Mouse (Mus musculus) thymus, postnatal 10 days (tissue): ENCODE data around the gene Rbck1.

Experiments used
- DNase-seq, 2 experiments: peaks; one replicate each; pipeline ENCODE4 v3.0.0; 2021; ENCODE audit warnings: low spot score in 2 of 2

Rbck1 gene

DNA sequence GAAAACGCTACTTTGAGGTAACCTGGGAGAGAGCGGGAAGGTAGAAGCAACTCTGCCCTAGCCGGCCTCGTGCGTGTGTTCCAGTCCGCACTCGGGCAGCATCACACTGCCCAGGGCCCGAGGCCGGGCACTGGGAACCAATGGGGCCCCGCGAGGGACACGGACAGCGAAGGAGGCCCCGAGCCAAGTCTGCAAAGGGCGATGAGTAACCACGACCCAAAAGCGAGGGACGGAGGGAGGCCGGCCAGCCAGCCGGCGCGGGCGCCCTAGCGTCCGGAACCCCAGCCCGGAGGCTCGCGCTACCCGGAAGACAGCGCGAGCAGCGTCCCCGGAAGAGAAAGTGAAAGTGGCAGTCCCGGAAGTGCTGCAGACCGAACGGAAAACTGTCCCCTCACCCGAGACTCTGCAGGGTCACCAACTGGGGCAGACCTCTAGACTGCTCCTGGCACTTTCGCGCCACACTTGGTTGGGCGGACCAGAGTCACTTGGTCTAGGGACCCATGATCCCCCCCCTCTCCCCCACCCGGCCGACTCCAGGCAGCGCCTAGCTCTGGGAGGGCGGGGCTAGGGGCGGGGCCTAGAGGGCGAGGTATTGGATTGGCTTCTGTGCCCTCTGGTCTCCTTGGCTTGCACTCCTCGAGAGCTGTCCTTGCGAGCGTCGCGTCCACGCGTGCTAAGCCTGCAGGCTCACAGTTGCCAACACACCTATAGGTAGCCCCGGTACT is at the start of gene Rbck1:
Gene Rbck1, minus strand, starts transcription at position 553 of the 725 bp plus-strand sequence.
- peak; percentile 80 to 84 for DNase-seq

DNA sequence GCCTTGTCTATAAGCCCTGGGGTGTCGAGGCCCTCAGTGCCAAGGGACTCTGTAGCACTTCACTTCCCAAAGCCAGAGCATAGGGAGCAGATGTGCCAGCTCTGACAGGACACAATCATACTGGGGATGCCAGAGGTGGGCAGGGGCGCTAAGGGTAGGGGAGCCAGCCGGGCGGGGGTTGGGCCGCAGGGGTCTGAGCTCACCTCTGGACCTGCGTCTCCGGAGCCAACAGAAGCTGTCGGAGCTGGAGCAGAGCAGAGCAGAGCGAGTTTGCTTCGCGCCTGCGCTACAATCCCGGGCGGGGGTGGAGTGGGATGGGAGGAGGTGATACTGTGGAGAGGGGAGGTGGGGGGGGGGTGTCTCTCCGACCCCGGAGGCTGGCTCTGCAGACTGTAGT is 43.9 kb upstream of the Rbck1 start, which contains the start of gene Nrsn2:
Gene Nrsn2, minus strand, starts transcription at position 294 of the 397 bp plus-strand sequence.
- no peak for DNase-seq

DNA sequence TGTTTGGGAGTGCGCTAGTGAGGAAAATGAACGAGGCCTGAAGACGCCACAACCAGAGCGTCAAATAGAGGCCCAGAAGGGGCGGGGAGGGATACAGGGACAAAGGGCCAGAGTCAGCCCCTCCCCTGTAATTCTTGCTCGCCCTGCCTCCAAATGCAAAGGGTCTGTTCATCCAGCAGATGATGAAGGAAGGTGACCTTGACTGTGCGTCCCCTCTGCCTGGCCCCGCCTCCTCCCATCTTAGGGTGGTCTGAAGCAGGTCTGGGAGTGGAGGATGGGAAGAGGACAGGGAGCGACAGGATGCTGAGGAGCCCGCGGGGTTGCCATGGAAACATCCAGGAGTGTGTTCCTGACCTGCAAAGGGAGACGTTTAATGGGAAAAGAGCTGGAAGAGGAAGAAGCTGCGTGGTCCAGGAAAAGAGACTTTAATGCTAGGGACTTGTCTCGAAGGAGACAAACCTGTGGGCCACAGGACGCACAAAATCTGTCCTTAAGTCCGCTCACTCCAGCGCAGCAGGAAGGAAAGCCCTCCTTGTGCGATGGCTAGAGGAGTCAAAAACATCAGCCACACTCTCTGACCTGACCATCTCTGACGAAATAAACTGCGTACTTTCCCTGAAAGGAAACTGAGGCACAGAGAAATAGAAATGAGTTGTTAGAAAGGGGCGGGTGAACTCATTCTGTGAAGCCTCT is 43.3 kb upstream of the Rbck1 start:
- no peak for DNase-seq

DNA sequence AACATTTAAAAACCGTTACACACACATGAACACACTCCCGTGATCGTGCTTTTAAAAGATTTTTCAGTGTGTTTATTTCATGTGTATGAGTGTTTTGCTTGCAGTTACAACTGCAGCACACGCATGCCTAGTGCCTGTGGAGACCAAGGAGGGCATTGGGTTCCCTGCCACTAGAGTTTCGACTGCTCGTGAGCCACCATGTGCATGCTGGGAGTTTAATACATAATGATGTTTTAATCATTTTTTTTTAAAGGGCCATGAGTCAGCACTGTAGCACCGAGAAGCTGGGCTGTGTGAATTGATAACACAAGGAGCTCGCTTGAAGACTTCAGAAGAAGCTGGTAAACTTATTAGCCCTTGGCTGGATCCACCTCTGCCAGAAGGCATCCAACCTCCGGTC is 41.1 kb upstream of the Rbck1 start:
- no peak for DNase-seq

DNA sequence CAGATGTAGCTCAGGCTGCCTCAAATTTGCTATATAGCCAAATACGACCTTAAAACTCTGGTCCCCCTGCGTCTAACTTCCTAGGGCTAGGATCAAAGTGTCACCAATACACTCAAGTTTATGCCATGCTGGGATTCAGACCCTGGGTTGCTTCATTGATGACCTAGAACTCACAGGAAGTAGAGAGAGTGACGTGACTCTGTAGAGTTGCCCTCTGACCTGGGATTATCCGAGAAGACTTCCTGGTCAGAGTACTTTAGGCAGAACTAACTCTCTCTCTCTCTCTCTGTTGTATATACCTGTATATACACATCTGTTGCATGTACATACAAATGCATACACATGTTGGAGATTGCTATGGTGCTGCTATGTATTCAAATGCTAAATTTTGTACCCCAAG is 40.2 kb upstream of the Rbck1 start:
- DNase-seq = no peak

DNA sequence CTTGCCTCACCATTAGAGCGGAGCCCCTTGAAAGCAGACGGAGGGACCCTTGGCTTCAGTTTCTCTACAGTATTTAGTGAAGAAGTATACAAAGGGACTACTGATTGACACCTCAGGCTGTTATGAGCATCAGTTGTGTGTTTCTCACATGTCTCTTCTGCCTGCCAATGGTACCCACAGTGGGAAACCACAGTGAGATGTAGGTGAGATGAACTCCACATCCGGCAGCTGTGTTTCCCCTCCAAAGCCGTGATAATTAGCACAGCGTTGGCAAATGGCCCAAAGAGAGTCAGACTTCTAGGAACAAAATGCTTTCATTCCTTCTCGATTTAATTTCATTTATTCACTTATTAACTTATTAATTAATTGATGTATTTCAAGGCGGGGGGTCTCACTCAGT is 39.7 kb upstream of the Rbck1 start:
- DNase-seq = peak; percentile 48 to 60

DNA sequence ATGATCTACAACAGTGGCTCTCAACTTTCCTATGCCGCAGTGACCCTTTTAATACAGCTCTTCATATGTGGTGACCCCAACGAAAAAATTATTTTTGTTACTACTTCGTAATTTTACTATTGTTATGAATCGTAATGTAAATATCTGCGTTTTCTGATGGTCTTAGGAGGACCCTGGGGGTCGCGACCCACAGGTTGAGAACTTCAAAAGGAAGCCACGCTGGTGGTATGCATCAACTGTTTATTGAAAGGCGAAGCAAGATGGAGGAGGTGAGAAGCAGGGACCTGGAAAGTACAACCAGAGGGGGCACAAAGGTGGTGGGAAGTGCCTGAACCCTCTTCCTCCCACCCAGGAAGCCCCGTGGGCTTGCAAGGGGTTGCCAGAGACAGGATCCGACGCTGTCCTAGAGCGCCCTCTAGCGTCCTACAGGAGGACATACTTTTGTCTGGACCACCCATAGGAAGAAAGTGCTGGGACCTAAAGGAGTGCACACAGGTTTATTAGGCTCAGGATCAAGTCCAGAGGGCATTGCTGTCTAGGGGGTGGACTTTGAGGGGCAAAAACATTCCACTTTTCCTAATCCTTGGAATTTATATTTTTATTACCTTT is 36.2 kb upstream of the Rbck1 start:
- peak; percentile 46 to 77 for DNase-seq

DNA sequence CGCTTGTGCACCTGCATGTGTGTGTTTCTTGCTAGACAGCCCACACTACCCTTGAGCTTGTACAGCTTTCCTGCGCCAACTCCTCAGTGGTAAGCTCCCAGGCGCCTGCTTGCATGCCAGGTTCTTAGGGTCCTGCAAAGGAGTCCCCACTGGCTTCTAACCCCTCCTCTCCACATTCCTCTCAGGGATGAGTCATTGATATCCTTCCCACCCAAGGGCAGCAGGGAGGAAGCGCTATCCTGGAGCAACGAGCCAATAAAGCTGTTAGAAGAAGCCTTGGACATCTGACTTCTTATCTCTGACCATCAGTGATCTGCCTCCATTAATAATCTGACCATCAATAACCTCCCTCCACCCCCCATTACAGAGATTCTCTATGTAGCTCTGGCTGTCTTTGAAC is 35.5 kb upstream of the Rbck1 start:
- no peak for DNase-seq

DNA sequence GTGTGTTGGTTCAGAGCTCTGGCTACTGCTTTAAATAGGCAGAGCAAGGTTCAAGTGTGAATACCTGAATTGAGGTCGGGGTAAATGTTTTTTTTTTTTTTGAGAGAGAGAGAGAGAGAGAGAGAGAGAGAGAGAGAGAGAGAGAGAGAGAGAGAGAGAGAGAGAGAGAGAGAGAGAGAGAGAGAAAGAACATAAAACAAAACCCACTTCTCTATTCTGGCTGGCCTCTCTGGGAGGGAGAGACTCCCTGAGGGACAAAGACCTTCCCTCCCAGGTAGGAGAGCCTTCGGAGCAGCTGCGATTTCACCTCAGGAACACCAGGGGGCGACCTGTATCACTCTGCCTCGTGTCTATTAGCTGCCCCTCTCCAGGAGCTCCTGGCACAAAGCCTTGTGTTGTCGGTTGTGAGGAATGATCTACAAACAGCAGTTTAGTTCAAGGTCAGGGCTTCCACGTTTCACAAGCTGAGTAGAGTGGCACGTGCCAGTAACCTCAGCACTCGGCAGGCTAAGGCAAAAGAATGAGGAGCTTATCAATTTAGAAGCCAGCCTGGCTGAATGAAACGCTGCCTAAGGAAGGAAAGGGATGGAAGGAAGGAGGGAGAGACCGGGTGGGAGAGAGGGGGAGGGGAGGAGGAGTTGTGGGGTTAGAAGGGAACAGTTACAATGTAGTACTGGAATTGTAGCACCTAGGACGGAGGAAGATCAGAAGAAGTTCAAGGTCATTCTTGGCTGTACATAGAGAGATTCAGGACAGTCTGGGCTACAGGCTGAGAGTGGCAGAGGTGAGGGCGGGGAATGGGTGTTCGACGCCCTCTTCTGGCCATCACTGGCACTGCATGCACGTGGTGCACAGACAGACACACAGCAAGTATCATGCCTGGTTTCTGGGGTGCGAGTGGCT is 31.0 kb upstream of the Rbck1 start:
- peak; percentile 41 to 66 for DNase-seq

DNA sequence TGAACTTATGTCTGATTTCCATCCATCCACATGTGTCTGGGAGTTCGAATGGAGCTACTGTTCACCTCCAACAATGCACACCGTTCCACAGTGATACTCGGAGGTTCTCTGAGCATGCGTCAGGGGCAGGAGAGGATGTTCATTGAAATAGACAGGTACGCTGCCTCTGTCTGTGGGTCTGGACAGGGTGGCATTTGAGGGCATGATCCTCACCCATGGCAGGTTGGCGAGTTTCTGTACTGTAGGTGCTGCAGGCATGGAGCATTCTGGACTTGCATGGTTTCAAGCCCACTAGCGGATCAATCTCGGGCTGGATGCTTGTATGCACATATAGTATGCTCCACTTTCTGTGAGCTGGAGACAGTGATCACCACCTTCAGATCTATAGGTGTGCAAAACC is 28.7 kb upstream of the Rbck1 start:
- DNase-seq = no peak

DNA sequence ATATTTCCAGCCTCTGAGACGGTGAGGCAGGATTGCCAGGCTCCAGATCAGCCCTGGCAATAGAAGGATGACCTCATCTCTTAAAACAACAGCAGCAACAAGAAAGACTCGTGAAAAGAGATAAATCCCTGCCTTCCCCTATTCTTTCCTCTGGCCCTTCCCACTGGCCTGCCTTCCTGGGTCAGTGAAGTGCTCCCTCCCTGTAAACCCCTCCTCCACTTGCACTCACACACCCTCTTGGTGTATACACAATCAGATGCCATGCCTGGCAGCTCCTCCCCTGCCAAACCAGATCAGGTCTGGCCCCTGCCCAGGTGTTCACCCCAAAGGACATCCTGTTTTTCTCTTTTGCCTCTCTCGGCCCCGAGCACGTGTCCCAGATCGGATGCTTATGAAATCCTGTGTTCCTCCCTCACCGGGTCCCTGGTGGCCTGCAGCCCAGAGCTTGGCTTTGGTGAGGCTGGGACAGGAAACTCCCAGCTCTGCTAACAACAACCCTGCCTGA is 27.9 kb upstream of the Rbck1 start:
- peak; percentile 11 to 13 for DNase-seq

DNA sequence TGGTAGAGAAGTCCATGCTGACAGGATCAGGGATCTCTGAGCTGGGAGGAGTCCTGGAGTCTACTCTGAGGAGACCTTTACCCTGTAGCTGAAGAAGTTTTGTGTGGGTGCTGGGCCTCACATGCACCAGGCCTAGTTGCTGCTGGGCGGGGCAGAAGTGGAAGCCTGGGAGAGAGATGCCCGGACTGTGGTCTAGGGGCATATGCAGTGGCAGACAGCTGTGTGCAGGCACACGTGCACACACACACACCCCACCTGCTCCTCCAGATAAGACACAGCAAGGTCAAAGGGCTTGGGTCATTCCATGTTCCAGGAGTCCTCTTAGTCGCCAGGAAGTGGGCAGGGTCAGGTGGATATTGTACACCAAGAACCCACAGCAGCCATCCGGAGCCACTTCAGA is 27.2 kb upstream of the Rbck1 start:
- DNase-seq = no peak

DNA sequence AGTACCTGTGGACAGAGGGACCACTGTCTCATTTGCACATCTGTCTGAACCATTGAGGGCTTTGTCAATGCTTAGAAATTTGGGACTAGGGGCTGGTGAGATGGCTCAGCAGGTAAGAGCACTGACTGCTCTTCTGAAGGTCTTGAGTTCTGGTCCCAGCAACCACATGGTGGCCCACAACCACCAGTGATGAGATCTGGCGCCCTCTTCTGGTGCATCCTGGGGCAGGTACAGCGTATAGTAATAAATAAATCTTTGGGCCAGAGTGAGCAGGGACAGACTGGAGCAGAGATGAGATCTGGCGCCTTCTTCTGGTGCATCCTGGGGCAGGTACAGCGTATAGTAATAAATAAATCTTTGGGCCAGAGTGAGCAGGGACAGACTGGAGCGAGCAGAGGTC is 26.5 kb upstream of the Rbck1 start:
- peak in 1 of 2 experiments; percentile 27 for DNase-seq

DNA sequence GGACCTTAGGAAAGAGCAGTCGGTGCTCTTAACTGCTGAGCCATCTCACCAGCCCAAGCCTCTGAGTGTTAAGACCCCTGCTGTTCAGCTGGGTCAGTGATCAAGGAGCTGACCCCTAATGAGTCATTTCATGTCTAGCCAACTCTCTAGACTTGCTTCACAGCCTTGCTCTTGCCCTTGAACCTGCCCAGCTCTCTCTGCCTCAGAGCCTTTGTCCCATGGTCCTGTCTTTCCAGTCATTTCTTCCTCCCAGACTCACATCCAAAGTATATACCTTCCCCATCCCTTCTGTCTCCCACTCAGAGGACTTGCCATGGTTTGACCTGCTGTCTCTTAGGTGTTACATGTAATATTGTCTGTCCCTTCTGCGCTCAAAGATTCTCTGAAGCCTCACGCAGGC is 24.8 kb upstream of the Rbck1 start:
- DNase-seq = no peak

DNA sequence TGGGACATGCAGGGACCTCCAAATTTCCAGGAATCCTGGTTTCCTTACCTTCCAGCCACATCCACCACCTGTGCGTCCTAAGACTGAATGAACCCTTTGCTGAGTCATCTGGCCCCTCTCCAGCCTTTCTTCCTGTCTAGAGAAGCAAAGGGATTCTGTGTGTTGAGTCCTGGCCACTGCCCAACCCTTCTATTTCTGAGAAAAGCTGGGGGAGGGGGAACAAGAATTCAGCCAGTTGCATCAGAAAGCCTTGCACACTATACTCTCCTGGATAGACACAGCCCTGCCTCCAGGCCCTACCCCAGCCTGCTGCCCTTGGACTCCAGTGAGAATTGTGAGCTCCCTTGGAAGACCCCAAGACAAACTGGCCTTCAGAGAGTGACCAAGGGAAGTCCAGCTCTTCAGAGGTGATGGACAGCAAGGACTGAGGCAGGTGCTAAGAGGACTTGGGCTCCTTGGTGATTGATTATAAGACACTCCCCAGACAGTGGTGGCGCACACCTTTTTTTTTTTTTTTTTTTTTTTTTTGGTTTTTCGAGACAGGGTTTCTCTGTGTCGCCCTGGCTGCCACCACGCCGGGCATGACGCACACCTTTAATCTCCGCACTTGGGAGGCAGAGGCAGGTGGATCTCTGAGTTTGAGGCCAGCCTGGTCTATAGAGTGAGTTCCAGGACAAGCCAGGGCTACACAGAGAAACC is 17.5 kb upstream of the Rbck1 start:
- no peak for DNase-seq

DNA sequence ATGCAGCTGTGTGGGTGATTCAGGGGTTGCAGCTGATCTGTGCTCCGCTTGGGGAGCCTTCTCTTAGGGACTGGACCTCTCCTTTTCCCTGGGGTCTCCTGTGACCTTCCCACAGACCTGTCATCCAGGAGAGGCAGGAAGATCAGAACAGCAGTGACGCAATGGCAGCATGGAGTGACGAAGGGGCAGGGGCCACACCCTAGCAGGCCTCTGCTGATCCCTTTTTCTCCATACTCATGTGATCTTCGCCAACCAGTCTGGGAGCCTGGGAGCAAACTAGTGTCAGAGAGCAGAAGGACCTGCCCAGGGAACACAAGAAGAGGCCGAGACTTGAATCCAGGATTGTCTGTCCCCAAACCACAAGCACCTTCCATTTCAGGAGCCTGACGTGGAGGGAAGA is 16.8 kb upstream of the Rbck1 start:
- no peak for DNase-seq

DNA sequence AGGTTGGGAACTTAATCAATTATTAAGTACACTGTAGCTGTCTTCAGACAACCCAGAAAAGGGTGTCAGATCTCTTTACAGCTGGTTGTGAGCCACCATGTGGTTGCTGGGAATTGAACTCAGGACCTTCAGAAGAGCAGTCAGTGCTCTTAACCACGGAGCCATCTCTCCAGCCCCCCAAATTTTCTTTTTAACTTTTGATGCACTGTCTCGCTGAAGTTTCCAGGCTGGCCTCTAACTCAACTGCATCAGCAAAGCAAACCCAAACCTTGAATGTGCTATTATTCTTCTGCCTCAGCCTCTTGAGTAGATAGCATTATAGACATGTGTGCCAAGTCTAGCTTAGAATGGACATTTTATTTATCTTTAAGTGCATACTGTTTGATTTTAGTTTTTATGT is 15.3 kb upstream of the Rbck1 start:
- no peak for DNase-seq

DNA sequence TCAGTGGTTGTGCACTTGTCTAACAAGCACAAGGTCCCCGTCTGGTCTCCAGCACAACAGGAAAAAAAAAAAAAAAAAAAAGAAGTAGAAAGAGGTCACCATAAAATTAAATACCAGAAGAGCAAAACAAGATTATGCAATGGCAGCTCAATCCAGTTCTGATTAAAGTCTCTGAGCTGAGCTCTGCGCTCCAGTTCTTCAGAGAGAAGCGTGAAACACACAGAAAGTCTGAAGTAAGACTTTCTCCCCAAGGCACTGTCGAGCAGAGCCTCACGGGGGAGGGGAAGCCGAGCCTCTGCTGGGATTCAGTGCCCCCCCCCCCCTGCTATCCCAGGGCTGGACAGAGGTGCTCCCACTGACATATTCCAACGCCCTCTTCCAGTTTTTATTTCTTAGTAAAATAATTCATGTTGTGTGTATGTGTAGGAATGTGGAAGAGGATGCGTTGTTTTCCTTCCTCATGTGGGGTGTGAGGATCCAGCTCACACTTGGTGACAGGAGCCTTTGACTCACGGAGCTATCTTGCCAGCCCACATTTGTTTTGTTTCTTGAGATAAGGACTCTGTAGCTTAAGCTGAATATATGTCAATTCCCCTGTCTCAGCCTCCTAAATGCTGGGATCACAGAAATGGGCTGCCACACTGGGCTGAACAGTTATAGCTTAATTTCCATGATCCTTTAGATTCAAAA is 14.5 kb upstream of the Rbck1 start:
- no peak for DNase-seq

DNA sequence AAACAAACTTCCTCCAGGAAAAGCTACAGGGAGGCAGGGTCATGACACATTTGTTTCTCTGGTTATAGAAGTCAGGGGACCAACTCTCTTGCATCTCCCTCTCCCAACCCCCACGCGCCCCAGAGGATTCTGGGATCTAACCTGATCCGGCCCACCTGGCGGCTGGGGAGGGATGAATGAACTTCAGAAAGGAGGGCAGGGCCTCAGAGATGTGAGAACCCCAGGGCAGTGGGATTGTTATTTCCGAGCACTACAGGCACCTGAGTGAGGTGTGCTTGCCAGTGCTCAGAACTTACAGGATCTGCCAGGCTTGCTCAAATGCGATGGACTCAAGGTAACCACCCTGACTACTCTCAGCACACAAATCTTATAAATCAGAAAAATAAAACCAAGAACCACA is 12.9 kb upstream of the Rbck1 start:
- no peak for DNase-seq

DNA sequence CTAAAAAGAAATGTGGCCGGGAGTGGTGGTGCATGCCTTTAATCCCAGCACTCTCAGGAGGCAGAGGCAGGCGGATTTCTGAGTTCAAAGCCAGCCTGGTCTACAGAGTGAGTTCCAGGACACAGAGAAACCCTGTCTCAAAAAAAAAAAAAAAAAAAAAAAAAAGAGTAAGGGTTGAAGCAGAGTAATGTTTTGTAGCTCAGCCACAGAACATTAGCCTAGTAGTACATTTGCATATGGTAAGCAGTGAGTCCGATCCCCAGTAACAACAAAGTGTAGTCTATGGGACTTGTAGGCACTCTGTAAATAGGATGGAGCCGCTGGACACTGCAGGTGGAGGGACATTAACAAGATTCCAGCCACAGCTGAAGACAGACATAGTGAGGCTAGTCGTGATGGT is 12.5 kb upstream of the Rbck1 start:
- no peak for DNase-seq

DNA sequence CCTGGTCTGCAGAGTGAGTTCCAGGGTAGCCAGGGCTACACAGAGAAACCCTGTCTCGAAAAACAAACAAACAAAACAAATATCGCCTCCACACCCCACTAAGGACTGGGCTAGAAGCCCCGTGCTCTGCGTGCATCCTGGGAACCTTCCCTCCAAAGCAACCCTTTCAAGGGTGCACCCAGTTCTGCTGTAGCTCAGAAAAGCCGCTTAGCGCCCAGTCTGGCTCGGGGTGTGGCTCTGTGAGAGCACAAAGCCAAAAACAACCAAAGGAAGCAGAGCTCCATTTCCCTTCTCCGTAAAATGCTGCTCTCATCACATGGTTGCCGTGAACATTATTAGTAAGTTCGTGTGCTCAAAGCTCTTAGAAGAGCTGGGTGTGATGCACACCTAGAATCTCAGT is 11.9 kb upstream of the Rbck1 start:
- peak in 1 of 2 experiments; percentile 23 for DNase-seq
